Mouse (Mus musculus) cerebellum, postnatal 14 days (tissue): ENCODE data around the gene Sorbs2.
A peak's percentile ranks its signal among the peaks of the same experiment; 100 is the strongest.

Experiments
- DNase-seq, 2 experiments: peaks; one replicate each; pipeline ENCODE4 v3.0.0; 2021; ENCODE audit warnings: mixed read lengths in 2 of 2

Sorbs2 gene

GRCm38 (mm10) chr8:45687942-45688695, 180.5 kb downstream of the Sorbs2 start:
- DNase-seq: no peak

GRCm38 (mm10) chr8:45689611-45690207, 182.1 kb downstream of the Sorbs2 start:
- DNase-seq: no peak

GRCm38 (mm10) chr8:45700100-45700499, 192.5 kb downstream of the Sorbs2 start:
- no peak for DNase-seq

GRCm38 (mm10) chr8:45703700-45704101, 196.1 kb downstream of the Sorbs2 start:
- DNase-seq: peak in 1 of 2 experiments; percentile 35

GRCm38 (mm10) chr8:45709098-45709497, 201.5 kb downstream of the Sorbs2 start:
- DNase-seq: no peak

- no peak for DNase-seq
Observed at GRCm38 (mm10) chr8:45709734-45710133, 202.1 kb downstream of the Sorbs2 start.

- no peak for DNase-seq
Observed at GRCm38 (mm10) chr8:45712610-45713009, 205.0 kb downstream of the Sorbs2 start.

- no peak for DNase-seq
Observed at GRCm38 (mm10) chr8:45714806-45715205, 207.2 kb downstream of the Sorbs2 start.

GRCm38 (mm10) chr8:45715330-45716027, 207.9 kb downstream of the Sorbs2 start:
- peak; percentile 27 to 32 for DNase-seq

- no peak for DNase-seq
Observed at GRCm38 (mm10) chr8:45719776-45720175, 212.2 kb downstream of the Sorbs2 start.

GRCm38 (mm10) chr8:45724204-45724603, 216.6 kb downstream of the Sorbs2 start:
- DNase-seq: no peak

- no peak for DNase-seq
Observed at GRCm38 (mm10) chr8:45725321-45725720, 217.7 kb downstream of the Sorbs2 start.

GRCm38 (mm10) chr8:45729850-45730382, 222.3 kb downstream of the Sorbs2 start:
- DNase-seq: no peak

- no peak for DNase-seq
Observed at GRCm38 (mm10) chr8:45730795-45731194, 223.2 kb downstream of the Sorbs2 start.

GRCm38 (mm10) chr8:45734071-45734470, 226.5 kb downstream of the Sorbs2 start:
- no peak for DNase-seq

GRCm38 (mm10) chr8:45737266-45737665, 229.7 kb downstream of the Sorbs2 start:
- peak; percentile 35 to 48 for DNase-seq

- no peak for DNase-seq
Observed at GRCm38 (mm10) chr8:45743326-45743725, 235.7 kb downstream of the Sorbs2 start.

- no peak for DNase-seq
Observed at GRCm38 (mm10) chr8:45743739-45744138, 236.2 kb downstream of the Sorbs2 start.

- peak in 1 of 2 experiments; percentile 12 for DNase-seq
Observed at GRCm38 (mm10) chr8:45751512-45752502, 244.2 kb downstream of the Sorbs2 start.

- no peak for DNase-seq
Observed at GRCm38 (mm10) chr8:45755482-45755881, 247.9 kb downstream of the Sorbs2 start.

- no peak for DNase-seq
Observed at GRCm38 (mm10) chr8:45755972-45756371, 248.4 kb downstream of the Sorbs2 start.

- no peak for DNase-seq
Observed at GRCm38 (mm10) chr8:45760622-45761021, 253.0 kb downstream of the Sorbs2 start.
